Mouse (Mus musculus) A20 (cell line): ENCODE results near the gene Trio.

Source experiments
- DNase-seq: peaks from one replicate; pipeline ENCODE4 v3.0.0-alpha.2; 2011; ENCODE audit warnings: low read depth, low spot score

Trio gene

GRCm38 (mm10) chr15:27945570-27945969, 80.1 kb downstream of the Trio start:
- no peak for DNase-seq

DNA sequence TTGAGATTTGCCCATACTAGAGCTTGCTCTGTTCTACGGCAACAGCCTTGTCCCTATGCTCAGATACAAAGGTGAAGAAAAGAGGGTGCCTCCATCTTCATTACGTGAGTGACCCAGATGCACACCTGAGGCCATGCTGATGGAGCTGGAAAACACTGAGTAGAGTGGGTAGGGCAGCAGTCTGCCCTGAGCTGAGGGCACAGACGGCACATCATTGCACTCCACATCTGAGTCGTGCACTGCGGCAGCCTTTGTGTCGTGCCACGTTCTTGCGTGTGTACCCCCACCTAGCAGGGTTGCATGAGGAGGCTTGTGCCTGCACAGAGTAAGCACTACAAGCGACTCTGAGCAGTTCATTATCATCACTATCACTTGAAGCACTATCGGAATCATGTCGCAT, 80.8 kb downstream of the Trio start:
- no peak for DNase-seq

DNA sequence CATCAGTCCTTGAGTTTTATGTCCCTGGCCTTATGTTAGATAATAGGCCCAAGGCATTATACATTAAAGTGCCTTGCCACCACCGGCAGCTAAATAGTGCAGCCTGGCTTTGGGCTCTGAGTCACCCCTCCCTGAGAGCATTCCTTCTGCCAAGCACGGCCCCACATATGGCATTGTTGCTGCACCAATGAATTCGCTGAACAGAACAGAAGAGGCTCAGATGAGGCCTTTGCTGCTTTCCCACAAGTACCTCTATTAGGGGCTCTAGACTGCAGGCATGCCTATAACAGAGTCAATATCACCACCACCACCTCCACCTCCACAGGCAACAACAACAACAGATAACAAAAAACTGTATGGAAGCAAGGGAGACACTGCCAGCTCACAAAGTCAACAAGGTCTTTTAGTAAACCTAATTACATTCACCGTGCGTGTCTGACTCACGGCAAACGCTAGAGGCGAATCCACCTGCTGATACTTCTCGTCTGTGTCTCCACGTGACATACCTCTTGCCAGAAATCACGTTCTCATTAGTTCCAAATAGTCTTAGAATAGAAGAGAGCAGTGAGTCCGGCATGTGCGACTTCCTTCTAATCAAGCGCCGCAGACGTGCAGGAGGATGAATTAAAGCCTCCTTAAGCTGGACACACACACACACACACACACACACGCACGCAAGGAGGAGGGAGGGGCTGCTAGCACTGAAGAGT, 82.0 kb downstream of the Trio start:
- DNase-seq: no peak

GRCm38 (mm10) chr15:27942148-27942847, 83.3 kb downstream of the Trio start:
- no peak for DNase-seq

DNA sequence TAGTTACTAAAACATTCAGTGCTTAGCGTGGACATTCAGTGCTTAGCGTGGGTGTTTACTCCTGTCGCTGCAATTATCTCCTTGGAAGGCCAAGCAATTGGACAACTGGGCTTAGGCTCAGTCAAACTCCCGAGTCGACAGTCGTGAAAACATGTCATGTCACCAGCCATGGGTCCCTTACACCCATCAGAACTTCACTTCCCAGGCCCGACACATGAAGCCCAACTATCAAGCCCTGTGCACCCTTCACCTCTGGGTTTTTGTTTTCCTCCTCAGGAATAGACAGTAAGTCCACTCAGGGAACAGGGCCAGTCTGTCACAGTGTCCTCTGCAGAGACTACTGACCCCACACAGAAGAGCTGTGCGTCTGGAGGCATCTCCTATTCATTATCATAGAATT, 84.2 kb downstream of the Trio start:
- no peak for DNase-seq

DNA sequence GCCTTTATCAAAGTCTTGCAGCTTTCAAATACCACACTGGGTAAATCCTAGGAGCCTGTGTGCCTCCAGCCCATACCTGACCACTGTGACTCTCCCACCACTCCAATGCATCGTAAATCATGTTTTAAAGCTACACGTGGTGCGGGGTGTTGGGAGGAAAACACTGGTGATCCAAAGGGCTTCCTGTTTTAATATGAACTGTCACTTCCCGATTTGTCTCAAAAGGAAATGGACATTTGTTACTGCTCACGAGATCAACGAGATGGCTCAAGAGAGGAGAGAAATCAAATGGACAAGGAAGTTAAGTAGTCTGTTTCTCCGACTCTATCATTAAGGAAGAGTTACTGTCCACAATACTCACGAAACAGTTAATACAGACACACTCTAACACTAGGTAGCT, 84.6 kb downstream of the Trio start:
- no peak for DNase-seq

GRCm38 (mm10) chr15:27940032-27940431, 85.6 kb downstream of the Trio start:
- DNase-seq: no peak

DNA sequence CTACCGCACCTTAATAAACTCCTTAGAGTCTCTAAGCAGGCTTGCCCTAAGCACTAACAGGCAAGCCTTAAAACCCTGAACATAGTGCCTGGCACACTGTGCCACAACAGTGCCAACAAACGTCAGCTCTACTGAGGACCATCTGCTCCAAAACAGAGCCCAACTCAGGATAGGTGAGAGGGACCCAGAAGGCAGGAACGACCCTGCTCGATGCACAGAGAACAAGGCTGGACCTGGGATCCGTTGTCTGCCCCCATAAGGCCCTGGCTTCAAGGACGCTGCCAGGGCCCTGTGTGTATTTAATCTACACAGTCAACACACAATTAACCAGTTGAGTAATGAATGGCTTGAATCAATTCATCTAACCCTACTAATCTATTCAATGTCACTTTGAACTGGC, 86.8 kb downstream of the Trio start:
- no peak for DNase-seq

DNA sequence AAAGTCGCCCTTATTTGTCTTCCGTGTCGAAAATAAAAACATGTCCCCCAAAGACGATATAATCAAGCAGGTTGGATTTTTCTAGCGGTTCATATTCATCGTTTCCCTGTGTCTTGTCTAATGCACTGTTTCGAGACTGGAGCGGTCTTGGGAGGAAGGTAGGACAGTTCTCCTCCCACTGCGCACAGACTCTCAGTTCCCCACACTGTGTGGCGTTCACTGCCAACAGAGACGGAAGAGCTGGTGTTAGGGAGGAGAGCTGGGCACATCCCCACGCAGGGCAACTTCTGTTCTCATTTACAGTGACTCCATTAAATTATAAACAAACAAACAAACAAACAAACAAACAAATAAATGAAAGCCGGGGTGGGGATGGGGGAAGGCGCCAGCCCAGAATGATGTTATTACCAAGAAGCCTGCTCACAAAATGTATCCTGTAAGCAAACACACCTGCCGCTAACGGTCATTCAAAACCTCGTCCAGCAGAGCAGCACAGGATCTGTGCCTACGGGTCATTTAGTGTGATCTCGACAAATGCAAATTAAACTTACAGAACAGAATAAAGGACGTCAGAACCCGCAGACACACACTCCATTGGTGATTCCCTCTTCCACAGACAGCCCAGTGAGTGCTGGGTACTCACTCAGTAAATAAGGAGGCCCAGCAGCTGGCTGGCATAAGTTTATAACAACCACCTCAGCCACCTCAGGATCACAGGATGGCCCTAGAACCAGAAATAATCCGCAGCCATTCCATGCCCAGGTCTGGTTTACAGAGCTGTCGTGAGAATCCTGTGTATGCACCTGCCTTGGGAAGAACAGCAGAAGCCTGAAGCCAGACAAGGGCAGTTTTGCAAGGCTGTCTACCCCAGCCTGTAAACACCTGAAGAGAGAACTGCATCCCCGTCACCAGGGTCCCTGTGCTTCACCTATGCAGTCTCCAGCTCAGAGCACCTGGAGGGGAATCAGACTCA, 87.5 kb downstream of the Trio start:
- DNase-seq: no peak

- no peak for DNase-seq
Measured at GRCm38 (mm10) chr15:27937003-27937860, 88.4 kb downstream of the Trio start.

- DNase-seq: no peak
Measured at GRCm38 (mm10) chr15:27935772-27936746, 89.6 kb downstream of the Trio start.

- no peak for DNase-seq
Measured at GRCm38 (mm10) chr15:27933270-27933669, 92.4 kb downstream of the Trio start.

- DNase-seq: no peak
Measured at GRCm38 (mm10) chr15:27931891-27932290, 93.8 kb downstream of the Trio start.

GRCm38 (mm10) chr15:27931459-27931858, 94.2 kb downstream of the Trio start:
- no peak for DNase-seq

DNA sequence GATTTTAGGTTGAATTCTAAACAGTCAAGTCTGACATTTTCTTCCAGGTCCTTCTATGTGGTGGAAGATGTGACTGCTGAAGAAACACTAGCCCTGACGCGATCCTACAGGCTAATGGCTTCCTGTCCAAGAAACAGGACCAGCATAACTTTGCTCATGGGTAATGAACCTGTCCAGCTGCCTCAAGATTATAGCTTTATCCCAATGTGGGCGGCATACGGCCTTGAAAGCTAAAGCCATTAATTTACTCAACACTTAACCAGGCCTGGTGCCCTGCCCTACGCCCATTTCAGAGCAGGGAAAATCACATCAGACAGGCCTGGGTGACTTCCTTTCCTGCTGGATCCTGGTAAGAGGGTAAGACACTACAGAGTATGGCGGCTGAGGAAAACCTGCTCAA, 98.0 kb downstream of the Trio start:
- DNase-seq: no peak

GRCm38 (mm10) chr15:27926941-27927340, 98.7 kb downstream of the Trio start:
- no peak for DNase-seq

DNA sequence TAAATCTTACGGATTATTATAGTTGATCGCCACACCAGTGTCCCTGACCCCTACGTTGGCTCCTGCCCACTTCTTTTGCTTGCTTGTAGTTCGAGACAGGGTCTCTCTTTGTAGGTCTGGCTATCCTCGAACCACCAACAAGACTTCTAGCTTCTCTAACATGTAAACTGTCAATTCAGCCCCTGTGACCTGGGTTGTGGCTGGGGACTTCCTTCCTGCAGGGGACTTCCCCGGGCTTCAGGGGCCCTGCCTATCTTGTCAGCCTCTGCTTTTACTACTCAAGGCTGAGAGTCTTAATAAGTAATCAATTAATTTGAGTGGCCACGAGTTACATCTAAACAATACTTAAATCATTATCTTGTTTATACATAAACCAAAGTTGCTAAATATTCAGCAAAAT, 99.2 kb downstream of the Trio start:
- no peak for DNase-seq

- no peak for DNase-seq
Measured at GRCm38 (mm10) chr15:27925865-27926264, 99.8 kb downstream of the Trio start.

DNA sequence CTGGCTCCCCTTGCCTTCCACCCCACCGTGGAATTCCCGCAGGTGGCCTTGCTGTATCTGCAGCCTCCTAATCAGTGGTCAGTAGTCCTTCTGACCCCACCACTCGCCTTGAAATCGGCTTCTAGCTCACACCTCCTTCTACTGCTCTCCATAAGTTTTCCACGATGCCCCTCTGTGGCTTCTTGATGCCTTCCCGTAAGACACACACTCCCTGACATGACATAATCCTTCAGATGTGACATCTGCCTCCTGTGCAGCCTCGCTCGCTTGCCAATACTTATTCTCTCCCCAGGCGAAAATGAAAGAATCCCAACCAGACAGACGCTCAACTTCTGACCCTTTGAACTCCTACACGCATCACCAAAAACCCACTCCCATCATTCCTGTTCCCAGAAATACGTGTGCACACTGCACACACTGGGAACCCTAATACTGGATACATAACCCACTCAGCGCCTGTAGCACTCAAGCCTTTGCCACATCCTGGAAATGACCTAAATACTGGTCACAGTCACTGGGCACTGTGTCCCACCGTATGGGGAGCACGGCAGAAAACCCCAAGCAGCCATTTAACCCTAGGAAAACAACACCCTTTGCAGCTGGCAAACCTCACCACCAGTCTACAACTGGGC, 100.5 kb downstream of the Trio start:
- no peak for DNase-seq

DNA sequence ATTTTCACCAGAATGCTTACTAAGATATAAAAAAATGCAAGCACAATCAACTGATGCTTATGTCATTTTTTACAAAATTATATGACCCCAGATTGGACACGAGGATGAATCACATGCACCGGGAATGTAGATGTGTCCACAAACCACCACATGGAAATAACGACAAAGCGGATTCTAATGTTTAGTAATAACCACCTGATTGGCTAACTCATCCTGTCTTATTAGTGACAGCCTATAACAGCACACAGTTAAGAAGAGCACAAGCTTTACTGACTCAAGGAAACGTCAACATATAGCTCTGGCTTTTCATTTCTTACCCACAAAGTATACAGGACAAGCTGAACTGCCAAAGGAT, 101.7 kb downstream of the Trio start:
- DNase-seq: no peak
